Mouse (Mus musculus): ENCODE data around the gene R3hdml.
A peak's percentile ranks its signal among the peaks of the same experiment; 100 is the strongest.

R3hdml gene

GRCm38 (mm10) chr2:163472466-163472851, 19.7 kb upstream of the R3hdml start, which contains the start of gene Fitm2:
Gene Fitm2 (minus strand): TSS chr2:163472629.
- DNase-seq (ENCODE audit: low spot score in 2 of 2), result peak; percentile 90 to 93

GRCm38 (mm10) chr2:163480191-163480825, 11.8 kb upstream of the R3hdml start:
- no peak for DNase-seq (ENCODE audit: low spot score in 2 of 2)

- no peak for DNase-seq (ENCODE audit: low spot score in 2 of 2)
Measured at GRCm38 (mm10) chr2:163481539-163482029, 10.5 kb upstream of the R3hdml start.

- no peak for DNase-seq (ENCODE audit: low spot score in 2 of 2)
Measured at GRCm38 (mm10) chr2:163487360-163487759, 4.8 kb upstream of the R3hdml start.

- DNase-seq (ENCODE audit: low spot score in 2 of 2), result no peak
Measured at GRCm38 (mm10) chr2:163489725-163490291, 2.3 kb upstream of the R3hdml start.

- no peak for DNase-seq (ENCODE audit: low spot score in 2 of 2)
Measured at GRCm38 (mm10) chr2:163490656-163491055, 1.5 kb upstream of the R3hdml start.

- DNase-seq (ENCODE audit: low spot score in 2 of 2), result no peak
Measured at GRCm38 (mm10) chr2:163491351-163491750, 767 bp upstream of the R3hdml start.

GRCm38 (mm10) chr2:163493031-163493430, 913 bp downstream of the R3hdml start:
- no peak for DNase-seq (ENCODE audit: low spot score in 2 of 2)

GRCm38 (mm10) chr2:163493976-163494375, 1.9 kb downstream of the R3hdml start:
- no peak for DNase-seq (ENCODE audit: low spot score in 2 of 2)

GRCm38 (mm10) chr2:163494456-163494855, 2.3 kb downstream of the R3hdml start:
- DNase-seq (ENCODE audit: low spot score in 2 of 2), result no peak

- DNase-seq (ENCODE audit: low spot score in 2 of 2), result no peak
Measured at GRCm38 (mm10) chr2:163502219-163502618, 10.1 kb downstream of the R3hdml start.

GRCm38 (mm10) chr2:163503191-163503590, 11.1 kb downstream of the R3hdml start:
- no peak for DNase-seq (ENCODE audit: low spot score in 2 of 2)

GRCm38 (mm10) chr2:163506300-163507004, 14.3 kb downstream of the R3hdml start, which contains the start of gene Hnf4a:
Gene Hnf4a (plus strand): TSS chr2:163506808.
- no peak for DNase-seq (ENCODE audit: low spot score in 2 of 2)

- no peak for DNase-seq (ENCODE audit: low spot score in 2 of 2)
Measured at GRCm38 (mm10) chr2:163525761-163526243, 33.7 kb downstream of the R3hdml start.

GRCm38 (mm10) chr2:163527497-163527896, 35.4 kb downstream of the R3hdml start:
- DNase-seq (ENCODE audit: low spot score in 2 of 2), result no peak

- no peak for DNase-seq (ENCODE audit: low spot score in 2 of 2)
Measured at GRCm38 (mm10) chr2:163530418-163530817, 38.3 kb downstream of the R3hdml start.

- peak; percentile 52 to 74 for DNase-seq (ENCODE audit: low spot score in 2 of 2)
Measured at GRCm38 (mm10) chr2:163531917-163532316, 39.8 kb downstream of the R3hdml start.

- DNase-seq (ENCODE audit: low spot score in 2 of 2), result no peak
Measured at GRCm38 (mm10) chr2:163533226-163533625, 41.1 kb downstream of the R3hdml start.

GRCm38 (mm10) chr2:163534958-163535524, 42.9 kb downstream of the R3hdml start:
- DNase-seq (ENCODE audit: low spot score in 2 of 2), result peak; percentile 65 to 81

- DNase-seq (ENCODE audit: low spot score in 2 of 2), result no peak
Measured at GRCm38 (mm10) chr2:163537443-163537842, 45.3 kb downstream of the R3hdml start.

- DNase-seq (ENCODE audit: low spot score in 2 of 2), result no peak
Measured at GRCm38 (mm10) chr2:163538410-163538809, 46.3 kb downstream of the R3hdml start.
